Mouse (Mus musculus): ENCODE measurements around the gene Tchp.

DNA sequence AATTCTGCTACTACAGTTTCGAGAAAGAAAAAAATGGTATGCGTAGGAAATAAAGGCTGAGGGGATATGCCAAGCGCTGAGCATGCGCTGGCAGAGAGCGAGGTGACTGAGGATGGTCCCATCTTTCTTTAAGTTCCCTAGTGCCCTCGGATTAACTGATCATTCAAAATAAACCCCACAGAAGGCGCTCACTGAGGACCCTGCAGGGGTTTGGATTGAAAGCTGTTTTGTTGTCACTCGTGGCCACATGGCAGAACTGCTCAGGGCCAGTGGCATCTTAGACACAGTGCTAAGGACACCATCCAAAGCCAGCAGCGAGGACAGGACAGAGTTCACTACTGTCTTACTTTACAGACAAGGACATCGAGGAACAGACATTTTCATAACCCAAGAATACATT, 42.8 kb downstream of the Tchp start:
- no peak for TF ChIP-seq CTCF (IDR thresholded peaks at IDR 0.05; ENCODE audit: low read depth)
- TF ChIP-seq EP300 (IDR thresholded peaks at IDR 0.05; ENCODE audit: low read depth) = no peak
